Mouse (Mus musculus) forebrain, embryonic 14.5 days (tissue): ENCODE data around the gene Suclg2. TPM values are rescaled to one million over a fixed set of nuclear protein-coding genes. Genes with fewer than 3 reads are reported as not detected.
A peak's percentile ranks its signal among the peaks of the same experiment; 100 is the strongest.

ENCODE experiments used
- ATAC-seq: fragments of 200-750 bp; cut with Nextera tagmentation; 2 replicates; pipeline ENCODE4 v1.8.0; 2017; ENCODE audit warnings: mild to moderate bottlenecking, moderate library complexity
- DNase-seq: peaks from one replicate; pipeline ENCODE4 v3.0.0-alpha.2; 2015; ENCODE audit warnings: low spot score
- H3K27ac ChIP-seq: fragments of 300-500 bp; sonication (generic); 2 replicates; pipeline ENCODE4 v1.5.1; 2014; ENCODE audit warnings: low read depth, mild to moderate bottlenecking, control low read depth, low read length, moderate library complexity
- H3K27me3 ChIP-seq: fragments of 300-500 bp; sonication (generic); replicated peaks from 2 replicates; pipeline ENCODE4 v1.6.1; 2014; ENCODE audit warnings: low read length, control low read depth, mixed read lengths; ENCODE audit not compliant: control insufficient read depth, insufficient read depth
- H3K36me3 ChIP-seq: fragments of 300-500 bp; sonication (generic); 2 replicates; pipeline ENCODE4 v1.6.1; 2014; ENCODE audit warnings: low read length, control low read depth; ENCODE audit not compliant: control insufficient read depth, insufficient read depth
- H3K4me1 ChIP-seq: fragments of 300-500 bp; sonication (generic); 2 replicates; pipeline ENCODE4 v1.6.1; 2014; ENCODE audit warnings: antibody characterized with exemption, low read length, control low read depth; ENCODE audit not compliant: control insufficient read depth, insufficient read depth
- H3K4me2 ChIP-seq: fragments of 300-500 bp; sonication (generic); 2 replicates; pipeline ENCODE4 v1.6.1; 2014; ENCODE audit warnings: mild to moderate bottlenecking, control low read depth, low read length
- H3K4me3 ChIP-seq: fragments of 300-500 bp; sonication (generic); 2 replicates; pipeline ENCODE4 v1.5.1; 2014; ENCODE audit warnings: low read depth, low read length, control low read depth
- H3K9ac ChIP-seq: fragments of 300-500 bp; sonication (generic); 2 replicates; pipeline ENCODE4 v1.6.1; 2014; ENCODE audit warnings: mild to moderate bottlenecking, low read length, control low read depth, moderate library complexity
- H3K9me3 ChIP-seq: fragments of 300-500 bp; sonication (generic); replicated peaks from 2 replicates; pipeline ENCODE4 v1.6.1; 2016; ENCODE audit warnings: low read length, control low read depth, mixed read lengths; ENCODE audit not compliant: control insufficient read depth
- WGBS: fragments of 180-500 bp; shearing (Covaris S2); extraction: QIAGEN DNeasy Blood & Tissue Kit; methylation state at CpG from one replicate; pipeline ENCODE4 v1.1.7; 2014; 5-methylcytosine and 5-hydroxymethylcytosine counted together
- polyA plus RNA-seq: library from polyadenylated mRNA; unstranded; fragments of >200 nt; fragmentation: Nextera tagmentation; extraction: Ambion mirVana; gene quantifications from 2 replicates; pipeline ENCODE4 v1.2.1, GENCODE M21; 2014

Gene Suclg2
- polyA plus RNA-seq, 1 experiment from 2014 or later, result 22.3 TPM

DNA sequence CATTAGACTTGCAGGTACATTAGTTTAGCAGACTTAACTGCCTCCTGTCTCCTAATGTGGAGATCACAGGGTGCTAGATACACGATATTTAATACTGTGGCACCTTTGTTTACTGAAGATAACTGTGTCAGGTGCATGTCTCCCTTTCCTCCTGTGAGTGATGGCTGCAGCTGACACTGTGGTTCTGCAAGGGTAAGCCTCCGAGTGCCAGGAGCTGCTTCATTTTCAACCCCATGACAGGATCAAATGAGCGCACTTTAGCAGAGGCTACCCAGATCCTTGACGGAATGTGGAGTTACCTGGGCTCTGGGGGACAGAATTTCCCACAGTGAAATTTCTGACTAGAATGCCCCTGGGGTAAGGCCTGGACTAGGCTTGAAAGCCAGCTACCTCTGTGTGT lies 253.3 kb downstream of the Suclg2 start:
- no peak overlapping the region for H3K9ac ChIP-seq
- no peak overlapping the region for H3K4me3 ChIP-seq
- DNase-seq (no peak), ATAC-seq (no peak)
- H3K9me3 ChIP-seq, result no peaks in the 10 kb centered on the region
- H3K27me3 ChIP-seq, result no peaks in the 10 kb centered on the region
- H3K36me3 ChIP-seq, result no peaks in the 10 kb centered on the region
- no peak overlapping the region for H3K27ac ChIP-seq
- H3K4me1 ChIP-seq, result peaks cover 4% of the 10 kb centered on the region; the same call in 1 of the 2 replicates
- 82% methylated on average over 4 of the region's 4 CpGs for WGBS
- no peak overlapping the region for H3K4me2 ChIP-seq

DNA sequence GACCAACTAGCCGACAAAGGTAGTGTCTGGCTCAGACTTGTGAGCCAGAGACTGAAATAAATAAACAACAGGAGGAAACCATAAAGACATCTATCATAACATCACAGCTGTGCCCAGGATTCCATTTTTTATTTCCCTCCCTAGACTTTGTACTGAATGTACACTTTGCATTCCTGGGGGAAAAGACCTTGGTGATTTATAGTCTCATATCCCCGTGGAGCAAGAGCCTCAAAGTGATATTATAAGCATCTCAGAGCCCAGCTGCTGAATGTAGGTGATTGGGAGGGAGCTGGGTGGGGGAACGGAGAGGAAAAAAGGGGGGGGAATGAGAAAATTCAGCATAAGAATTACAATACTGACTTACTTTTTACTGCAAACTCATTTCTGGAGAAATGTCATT lies 259.2 kb downstream of the Suclg2 start:
- no peaks in the 10 kb centered on the region for H3K36me3 ChIP-seq
- H3K27me3 ChIP-seq, result no peaks in the 10 kb centered on the region
- no peaks in the 10 kb centered on the region for H3K4me1 ChIP-seq
- no peak overlapping the region for H3K9ac ChIP-seq
- no peak overlapping the region for H3K4me3 ChIP-seq
- no peak for DNase-seq
- no peak overlapping the region for H3K4me2 ChIP-seq
- ATAC-seq, result no peak
- WGBS, result 86% methylated on average over 3 of the region's 3 CpGs
- no peak overlapping the region for H3K27ac ChIP-seq
- no peaks in the 10 kb centered on the region for H3K9me3 ChIP-seq

- Histone ChIP-seq H3K27me3 (no peaks in the 10 kb centered on the region), H3K27ac (no peak overlapping the region), H3K36me3 (no peaks in the 10 kb centered on the region), H3K4me2 (no peak overlapping the region), H3K4me1 (no peaks in the 10 kb centered on the region), H3K9me3 (no peaks in the 10 kb centered on the region), H3K4me3 (no peak overlapping the region), H3K9ac (no peak overlapping the region)
- ATAC-seq, result no peak
- WGBS, result 77% methylated on average over 2 of the region's 2 CpGs
- no peak for DNase-seq
Observed at GRCm38 (mm10) chr6:95446151-95446550, 272.4 kb downstream of the Suclg2 start.

DNA sequence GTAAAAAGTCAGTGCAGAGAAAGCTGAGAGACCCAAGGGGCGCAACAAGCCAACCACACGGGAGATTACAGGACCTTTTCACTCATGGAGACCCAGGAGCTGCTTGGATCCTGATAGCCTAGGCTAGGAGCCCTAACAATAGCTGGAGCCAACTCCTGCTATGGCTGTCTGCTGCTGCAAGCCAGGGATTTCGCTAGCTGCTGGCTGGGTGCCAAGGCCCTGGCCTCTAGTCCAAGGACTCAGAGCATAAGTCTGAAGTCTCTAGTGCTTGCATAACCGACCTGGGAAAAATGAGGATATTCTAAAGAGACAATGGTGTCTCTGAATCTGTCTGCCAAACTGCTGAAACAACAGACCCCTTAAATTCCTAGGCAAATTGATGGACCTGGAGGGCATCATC lies 273.6 kb downstream of the Suclg2 start:
- no peaks in the 10 kb centered on the region for H3K36me3 ChIP-seq
- no peak overlapping the region for H3K27ac ChIP-seq
- no peak overlapping the region for H3K4me2 ChIP-seq
- 65% methylated on average over 4 of the region's 4 CpGs for WGBS
- no peaks in the 10 kb centered on the region for H3K9me3 ChIP-seq
- H3K4me3 ChIP-seq, result no peak overlapping the region
- H3K27me3 ChIP-seq, result no peaks in the 10 kb centered on the region
- no peaks in the 10 kb centered on the region for H3K4me1 ChIP-seq
- no peak overlapping the region for H3K9ac ChIP-seq
- DNase-seq, result peak; percentile 23
- no peak for ATAC-seq
